Mouse (Mus musculus) left cerebral cortex, postnatal 36 days (tissue): ENCODE measurements around the gene Wnt10b. TPM values are rescaled to one million over a fixed set of nuclear protein-coding genes. Genes with fewer than 3 reads are reported as not detected.
"Not testable (repeated sequence)": the region's sequence is repeated elsewhere in the genome, so short reads cannot be mapped to it uniquely, and the experiment has no call there.

Source experiments
- DNase-seq, 2 experiments: peaks; one replicate each; pipeline ENCODE4 v3.0.0; 2021 to 2022; ENCODE audit warnings: low spot score in 2 of 2, mixed read lengths in 1 of 2
- intact Hi-C: fragments of 180-260 bp; cut with DNase I; formaldehyde crosslinking; loops from one replicate; pipeline ENCODE4 v1.15.1; 2025
- total RNA-seq, 2 experiments: library from RNA; stranded (reverse); gene quantifications; 2 replicates each; pipeline ENCODE4 v1.2.3; 2021

Gene Wnt10b
- total RNA-seq, 2 experiments from 2014 or later, result 0.59 to 1.1 TPM

DNA sequence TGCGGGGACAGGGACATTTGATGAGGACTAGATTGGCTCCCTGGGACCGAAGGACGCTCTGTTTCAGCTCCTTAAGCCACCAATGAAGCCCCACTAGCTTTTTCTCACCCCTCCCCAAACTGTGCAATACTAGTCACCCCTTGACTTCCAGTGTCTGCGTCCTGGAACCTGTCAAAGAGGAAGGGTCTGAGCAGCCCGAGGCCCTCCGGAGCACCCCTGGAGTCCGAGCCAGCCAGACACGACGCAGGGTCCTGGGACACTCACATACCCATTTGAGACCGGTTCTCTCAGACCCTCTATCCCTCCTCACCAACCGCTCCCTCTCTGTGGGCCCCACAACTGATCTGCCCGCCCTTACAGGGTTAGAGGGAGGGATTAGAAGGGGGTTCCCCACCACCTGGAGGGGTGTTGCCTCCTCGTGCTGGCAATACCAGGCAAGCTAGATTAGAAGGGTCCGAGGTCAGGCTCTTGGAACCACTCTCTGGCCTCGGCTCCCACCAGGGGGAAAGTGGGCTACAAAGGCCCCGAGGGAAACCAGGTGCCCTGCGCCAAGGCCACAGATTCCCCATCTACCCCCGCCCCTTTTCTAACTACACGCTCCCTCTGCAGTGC lies 839 bp downstream of the Wnt10b start:
- no peak for DNase-seq
- intact Hi-C loops, result no loop called here

DNA sequence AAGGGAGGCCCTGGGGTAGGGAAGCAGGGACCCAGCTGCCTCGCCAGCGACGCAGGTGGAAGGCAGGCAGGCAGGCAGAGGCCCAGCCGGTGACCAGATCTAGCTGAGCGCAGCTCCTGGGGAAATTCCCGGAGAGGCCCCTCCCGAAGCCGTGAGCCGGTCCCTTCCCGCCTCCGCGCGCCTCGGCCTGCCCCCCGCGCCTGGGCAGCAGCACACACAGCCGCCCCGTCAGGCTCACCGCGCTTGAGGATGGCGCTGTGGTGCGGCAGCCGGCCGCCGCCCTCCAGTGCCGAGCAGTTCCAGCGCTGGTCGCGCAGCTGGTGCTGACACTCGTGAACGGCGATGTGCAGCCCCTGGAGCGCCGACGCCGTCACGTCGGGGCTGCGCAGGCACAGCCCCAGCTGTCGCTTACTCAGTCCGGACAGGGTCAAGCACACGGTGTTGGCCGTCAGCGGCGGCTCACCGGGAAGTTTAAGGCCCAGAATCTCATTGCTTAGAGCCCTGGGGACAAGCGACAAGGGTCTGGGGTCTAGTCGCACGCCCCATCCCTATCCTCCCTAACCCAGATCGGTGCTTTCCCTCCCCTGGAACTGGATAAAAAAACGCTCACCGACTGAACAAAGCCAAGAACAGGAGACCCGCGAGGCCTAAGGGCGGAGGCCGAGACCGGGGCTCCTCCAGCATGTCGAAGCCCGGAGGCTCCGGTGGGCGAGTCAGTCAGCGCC lies 1.5 kb downstream of the Wnt10b start:
- intact Hi-C loops, result no loop called here
- DNase-seq, result no peak

DNA sequence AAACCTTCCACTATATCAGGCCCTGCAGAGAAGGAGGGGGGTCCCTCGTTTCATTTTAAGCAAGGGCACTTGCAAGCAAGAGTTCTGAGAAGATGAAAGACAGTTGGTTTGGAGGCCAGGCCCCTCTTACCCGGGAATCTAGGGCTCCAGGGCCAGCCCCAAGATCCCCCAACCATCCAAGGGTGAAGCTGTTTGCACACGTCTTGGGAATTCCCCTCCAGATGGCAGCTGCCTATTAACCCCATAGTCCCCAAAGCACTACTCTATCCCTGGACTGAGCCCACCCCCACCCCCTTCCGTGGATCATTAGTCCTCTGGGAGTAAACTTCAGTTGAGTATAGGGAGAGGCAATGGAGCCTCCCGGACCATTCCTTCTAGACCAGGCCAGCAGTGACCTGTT lies 2.4 kb downstream of the Wnt10b start:
- no peak for DNase-seq
- intact Hi-C loops, result no loop called here

DNA sequence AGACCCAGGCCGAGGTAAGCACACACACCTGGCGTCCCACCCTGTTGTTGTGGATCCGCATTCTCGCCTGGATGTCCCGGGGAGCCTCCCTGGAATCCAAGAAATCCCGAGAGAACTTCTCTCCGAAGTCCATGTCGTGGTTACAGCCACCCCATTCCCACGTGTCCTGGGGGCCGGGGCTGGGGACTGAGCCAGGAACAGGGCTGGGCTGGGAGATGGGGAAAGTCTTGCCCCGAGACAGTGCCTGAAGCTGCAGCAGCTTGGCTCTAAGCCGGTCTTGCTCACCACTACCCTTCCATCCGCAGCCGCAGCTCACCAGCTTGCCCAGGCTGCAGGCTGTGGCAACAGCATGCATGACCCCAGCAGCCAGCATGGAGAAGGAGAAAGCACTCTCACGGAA lies 3.9 kb downstream of the Wnt10b start:
- intact Hi-C loops, result no loop called here
- no peak for DNase-seq

DNA sequence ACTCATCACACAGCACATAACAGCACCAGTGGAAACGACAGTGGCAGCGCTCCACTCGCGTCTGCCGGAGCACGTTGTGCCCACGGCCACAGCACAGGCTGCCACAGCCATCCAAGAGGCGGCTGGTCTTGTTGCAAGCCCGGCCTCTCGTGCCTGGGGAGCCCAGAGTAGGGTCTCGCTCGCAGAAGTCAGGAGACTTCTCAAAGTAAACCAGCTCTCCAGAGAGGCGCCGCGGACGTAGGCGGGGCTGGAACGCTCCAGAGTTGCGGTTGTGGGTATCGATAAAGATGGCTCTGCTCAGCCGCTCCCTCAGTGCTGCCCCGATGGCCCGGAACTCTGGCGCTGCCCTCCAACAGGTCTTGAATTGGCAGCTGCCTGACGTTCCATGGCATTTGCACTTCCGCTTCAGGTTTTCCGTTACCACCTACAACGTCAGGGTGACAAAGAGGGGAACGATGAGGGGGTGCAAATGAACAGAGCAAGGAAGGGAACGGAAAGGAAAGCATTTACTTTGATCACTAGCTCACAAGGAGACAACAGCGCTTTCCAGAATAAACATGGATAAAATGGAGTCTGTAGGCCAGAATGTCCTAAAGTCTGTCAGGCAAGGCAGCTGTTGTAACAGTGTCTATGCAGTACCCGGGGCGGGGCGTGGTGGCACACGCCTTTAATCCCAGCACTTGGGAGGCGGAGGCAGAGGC lies 5.3 kb downstream of the Wnt10b start:
- no peak for DNase-seq
- intact Hi-C loops, result no loop called here

DNA sequence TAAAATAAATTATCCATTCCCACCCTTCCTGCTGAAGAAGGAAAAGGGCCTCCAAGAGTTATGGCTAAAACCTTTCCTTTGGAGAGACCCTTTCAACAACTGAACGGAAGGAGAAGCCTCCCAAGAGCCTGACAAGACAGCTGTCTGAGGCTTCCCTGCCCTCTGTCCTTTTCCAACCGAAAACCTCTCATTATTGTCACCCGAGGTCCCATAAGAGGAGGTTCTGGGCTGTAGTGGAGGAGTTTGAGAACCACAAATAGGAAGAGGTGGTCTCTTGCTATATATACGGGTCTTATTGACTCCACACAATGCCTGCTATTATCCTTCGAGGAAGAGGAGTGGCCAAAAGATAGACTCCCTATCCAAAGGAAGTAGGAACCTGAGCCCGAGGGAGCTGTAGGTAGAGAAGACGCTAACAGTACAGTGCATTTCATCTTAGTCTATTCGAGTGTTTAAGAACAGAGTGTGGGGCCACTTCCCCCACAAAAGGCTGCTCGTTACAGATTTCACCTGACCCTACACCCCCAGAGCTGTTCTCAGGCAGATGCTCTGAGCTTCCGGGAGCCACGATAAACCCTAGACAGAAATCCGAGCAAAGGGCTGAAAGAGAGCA lies 6.0 kb downstream of the Wnt10b start:
- intact Hi-C loops, result no loop called here
- DNase-seq, result no peak

DNA sequence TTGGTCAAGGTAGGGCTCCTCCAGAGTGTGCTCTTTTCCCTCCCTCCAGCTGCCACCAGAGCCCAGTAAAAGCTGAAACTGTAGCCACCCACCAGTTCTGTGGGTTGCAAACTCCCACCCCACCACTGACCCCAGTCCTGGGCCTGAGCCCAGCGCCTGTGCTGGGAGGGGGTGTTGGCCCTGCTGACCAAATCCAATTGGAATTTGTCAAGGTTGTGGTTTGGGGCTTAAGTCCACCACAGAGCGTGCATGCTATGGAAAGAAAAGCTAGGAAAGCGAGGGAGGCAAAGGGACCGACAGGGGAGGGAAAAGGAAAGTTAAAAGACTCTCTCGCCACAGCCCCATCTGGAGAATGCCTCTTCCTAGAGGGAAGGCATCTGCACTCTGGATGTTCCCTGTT lies 9.7 kb downstream of the Wnt10b start:
- DNase-seq, result no peak
- intact Hi-C loops, result no loop called here

DNA sequence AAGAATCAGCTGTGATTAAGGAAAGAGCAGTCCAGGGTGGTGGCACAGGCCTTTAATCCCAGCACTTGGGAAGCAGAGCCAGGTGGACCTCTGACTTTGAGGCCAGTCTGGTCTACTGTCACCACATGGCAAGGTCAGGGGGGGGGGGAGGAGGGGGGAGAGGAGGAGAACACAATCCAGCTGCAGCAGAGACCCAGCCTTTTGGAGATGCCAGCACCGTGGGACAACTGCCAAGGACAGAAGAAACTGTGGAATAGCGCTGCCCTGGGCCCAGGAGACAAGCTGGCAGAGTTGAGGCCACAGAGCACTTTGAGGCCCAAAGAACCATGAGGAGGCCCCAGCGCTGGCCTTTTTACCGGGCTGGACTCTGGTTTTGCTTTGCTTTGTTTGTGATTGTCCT lies 12.0 kb downstream of the Wnt10b start:
- no peak for DNase-seq
- intact Hi-C loops, result no loop called here

DNA sequence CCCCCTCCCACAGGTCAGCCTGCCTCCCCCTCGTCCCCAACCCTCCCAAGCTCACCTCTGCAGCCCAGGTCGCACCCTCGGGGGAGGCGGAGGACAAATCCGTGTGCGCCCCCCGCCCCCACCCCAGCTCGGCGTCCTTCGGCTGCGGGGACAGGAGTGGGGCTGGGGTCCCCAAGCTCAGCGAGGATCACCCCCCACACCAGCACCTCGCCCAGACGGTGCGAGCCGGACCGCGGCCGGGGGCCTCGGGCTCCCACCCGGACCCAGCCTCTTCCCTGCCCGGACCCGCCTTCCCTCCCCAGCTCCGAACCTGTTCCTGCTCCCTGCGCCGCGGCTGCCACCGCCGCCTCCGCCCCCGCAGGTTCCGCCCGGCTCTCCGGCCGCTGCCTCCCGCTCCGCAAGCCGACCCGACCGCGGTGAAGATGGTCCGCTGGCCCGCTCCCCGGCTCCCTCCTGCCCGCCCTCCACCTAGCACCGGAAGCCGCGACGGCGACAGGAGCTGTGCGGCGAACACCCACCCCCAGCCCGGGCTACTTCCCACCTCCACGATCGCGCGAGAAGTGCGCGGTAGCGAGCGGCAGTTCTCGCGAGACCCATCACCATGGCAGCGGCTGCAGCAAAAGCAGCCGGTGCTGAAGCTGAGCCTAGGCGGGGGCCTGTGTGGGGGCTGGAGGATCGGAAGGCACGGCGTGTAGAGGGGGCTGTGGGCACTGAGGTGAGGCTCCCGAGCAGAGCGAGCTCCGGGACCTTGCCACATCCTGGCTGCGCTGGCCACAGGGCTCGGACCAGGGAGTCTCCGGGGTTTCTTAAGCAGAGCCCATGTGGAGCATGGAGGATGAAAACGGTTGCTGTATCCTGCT lies 15.1 kb downstream of the Wnt10b start, which contains the start of gene Arf3:
Gene Arf3 (minus strand): TSS at position 545 of the 860 bp plus-strand sequence.
- intact Hi-C loops, result loop anchor here (5.0 kb wide), 1 partner anchor 34 kb away; no protein-coding TSS in a partner anchor
- DNase-seq, result peak; percentile 97

DNA sequence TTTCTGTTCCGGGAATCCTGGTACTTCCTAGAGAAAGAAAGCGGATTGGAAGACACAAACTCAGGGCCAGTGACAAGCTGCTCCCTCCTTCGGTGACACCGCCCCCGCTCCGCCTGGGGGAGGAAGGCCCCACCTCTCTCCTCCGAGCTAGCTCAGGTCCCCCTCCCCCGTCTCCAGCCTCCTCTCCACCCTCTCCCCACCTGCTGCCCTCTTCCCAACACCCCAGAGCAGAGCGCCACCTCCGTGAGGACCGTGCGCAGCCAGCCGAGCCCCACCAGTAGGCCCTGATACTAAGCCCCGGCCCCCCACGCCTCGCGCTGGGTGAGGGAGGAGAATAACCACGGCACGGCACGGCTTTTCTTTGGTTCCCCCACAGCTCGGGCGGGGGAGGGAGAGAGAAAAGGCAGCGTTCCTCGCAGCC lies 15.7 kb downstream of the Wnt10b start:
- intact Hi-C loops, result loop anchor here (5.0 kb wide), 1 partner anchor 35 kb away; no protein-coding TSS in a partner anchor
- peak; percentile 74 to 79 for DNase-seq

DNA sequence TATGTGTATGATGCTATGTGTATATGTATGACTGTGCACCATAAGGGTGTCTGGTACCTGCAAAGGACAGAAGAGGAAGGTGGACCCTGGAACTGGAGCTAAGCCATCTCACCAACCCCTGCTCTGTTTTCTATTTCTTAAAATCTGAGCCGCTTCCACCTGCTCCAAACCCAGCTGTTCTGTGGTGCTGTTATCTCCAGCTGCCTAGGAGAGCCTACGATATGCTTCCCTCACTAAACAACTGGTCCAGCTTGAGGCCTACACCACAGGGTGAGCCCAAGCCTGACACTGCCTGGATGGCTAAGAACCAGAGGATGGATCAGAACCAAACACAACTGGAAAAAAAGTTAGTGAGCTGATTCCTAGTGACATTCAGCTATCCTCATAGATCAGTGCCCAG lies 23.8 kb downstream of the Wnt10b start:
- intact Hi-C loops, result no loop called here
- DNase-seq, result no peak

DNA sequence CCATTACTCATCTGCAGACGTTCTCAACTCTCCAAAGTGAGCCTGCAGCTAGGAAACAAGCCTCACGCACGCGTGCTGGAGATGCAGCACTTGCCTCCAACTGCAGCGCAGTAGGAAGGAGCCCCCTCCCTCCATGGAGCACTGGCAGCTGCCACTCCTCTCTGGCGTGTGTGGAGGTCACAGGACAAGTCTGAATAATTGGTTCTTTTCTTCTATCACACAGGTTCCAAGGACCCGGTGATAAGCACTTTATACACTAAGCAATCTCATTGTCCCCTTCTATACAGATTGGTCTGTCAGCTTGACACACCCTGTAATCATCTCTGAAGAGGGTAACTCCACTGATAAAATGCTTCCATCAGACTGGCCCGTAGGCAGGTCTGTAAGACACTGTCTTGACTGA lies 24.9 kb downstream of the Wnt10b start:
- intact Hi-C loops, result no loop called here
- no peak for DNase-seq

DNA sequence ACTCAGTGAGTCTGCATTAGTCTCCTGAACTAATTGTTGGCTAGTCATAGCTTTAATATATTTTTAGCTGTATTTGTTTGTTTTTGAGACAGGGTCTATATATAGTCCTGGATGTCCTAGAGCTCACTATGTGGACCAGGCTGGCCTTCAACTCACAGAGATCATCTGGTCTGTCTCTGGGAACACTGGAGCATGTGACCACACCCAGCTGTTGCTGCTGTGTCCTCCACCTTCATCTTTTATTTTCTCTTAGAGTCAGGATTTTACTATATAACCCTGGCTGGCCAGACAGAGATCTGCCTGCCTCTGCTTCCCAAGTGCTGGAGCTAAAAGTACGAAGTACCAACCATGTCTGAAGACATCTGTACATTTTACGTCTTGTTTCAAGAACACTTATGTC lies 28.9 kb downstream of the Wnt10b start:
- intact Hi-C loops, result no loop called here
- DNase-seq, result no peak

DNA sequence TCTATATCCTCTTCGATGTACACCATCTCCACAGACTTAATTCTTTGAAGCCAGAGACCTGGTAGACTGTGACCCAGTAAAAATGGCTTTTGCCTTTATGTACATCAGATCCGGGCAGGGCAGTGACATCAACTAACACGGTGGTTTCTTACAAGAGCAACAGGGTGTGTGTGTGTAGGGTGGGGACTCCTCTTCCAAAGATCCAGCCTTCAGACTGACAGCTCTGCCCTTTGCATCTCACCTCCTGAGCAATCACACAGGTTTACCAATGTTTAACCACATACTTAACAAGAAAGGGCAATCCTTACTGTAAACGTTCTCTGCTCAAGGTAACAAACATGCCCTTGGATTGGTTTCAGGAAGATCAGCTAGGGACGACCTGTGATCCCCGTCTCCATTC lies 30.7 kb downstream of the Wnt10b start:
- no peak for DNase-seq
- intact Hi-C loops, result no loop called here

DNA sequence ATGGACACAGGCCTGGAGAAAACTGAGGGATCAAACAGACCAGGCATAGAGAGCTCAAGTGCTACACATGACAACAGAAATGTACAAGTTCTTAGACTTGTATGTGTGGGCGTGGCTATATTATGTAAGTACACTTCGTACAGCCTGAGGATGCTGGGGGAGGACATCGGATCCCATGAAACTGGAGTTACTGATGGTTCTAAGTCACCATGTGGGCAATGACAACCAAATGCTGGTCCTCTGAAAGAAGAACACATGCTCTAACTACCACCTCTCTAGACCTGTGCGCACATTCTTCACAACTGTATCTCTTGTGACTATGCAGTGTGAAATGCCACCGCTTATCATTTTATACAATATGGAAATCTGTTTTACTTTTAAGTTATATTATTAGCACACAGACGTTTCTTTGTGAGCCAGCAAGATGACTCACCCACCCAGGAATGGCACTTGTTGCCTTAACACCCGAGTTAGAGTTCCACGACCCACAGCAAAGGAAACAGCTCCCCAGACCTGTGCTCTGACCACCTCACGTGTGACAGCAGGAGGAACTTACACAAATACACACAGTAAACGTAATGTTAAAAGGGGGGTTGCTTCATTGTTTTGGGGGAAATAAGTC lies 31.5 kb downstream of the Wnt10b start:
- peak in 1 of 2 experiments; percentile 30 for DNase-seq
- intact Hi-C loops, result no loop called here

DNA sequence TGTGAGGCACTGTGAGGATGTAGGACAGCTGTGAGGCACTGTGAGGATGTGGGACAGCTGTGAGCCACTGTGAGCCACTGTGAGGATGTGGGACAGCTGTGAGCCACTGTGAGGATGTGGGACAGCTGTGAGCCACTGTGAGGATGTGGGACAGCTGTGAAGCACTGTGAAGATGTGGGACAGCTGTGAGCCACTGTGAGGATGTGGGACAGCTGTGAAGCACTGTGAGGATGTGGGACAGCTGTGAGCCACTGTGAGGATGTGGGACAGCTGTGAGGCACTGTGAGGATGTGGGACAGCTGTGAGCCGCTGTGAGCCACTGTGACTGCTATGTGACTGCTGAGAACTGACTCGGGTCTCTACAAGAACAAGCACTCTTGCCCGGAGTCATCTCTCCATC lies 34.1 kb downstream of the Wnt10b start:
- intact Hi-C loops, DNase-seq: not testable (repeated sequence)

DNA sequence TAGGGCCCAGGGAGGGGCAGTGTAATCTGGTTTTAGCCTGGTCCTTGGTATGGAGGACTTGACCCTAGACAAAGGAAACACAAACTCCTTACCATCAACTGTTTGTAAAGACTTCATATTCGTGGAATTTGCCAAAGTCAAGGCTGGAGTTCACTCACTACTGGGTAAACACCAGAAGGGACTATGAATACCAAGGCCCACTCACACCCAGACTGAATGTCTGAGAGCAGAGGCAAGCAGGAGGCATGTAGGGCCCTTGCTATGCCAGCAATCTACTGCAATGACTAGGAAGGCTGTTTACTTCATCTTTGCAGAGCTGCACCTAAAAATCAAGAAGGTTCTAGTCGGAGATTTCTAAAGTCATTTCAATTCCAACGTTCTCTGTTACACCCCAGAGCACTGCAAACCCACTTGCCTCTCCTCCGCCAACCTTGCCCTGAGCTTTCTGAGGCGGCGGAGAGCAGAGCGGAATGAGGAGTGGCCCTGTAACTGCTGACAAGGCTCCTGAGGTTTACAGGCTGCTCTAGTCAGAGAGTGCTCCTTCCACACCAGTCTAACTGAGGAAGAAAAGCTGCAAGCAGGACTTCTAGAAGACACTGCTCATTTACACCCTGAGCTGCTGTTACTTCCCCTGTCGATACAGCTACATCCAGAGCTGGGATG lies 35.1 kb downstream of the Wnt10b start:
- intact Hi-C loops, result no loop called here
- no peak for DNase-seq

DNA sequence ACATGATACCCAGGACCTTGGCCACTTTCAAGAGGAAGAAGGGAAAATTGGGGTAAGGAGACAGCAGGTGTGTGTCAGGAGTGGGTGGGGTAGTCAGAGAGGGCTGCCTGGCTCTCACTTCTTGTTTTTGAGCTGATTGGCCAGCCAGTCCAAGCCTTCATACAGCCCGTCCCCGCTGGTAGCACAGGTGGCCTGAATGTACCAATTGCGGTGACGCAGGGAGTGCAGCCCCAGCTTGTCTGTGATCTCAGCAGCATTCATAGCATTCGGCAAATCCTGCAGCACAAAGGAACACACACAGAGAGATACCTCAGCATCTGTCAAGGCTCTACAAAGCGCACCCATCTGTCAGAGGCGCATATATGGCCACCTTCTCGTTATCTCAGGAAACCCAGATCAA lies 37.7 kb downstream of the Wnt10b start:
- intact Hi-C loops, result no loop called here
- DNase-seq, result no peak

DNA sequence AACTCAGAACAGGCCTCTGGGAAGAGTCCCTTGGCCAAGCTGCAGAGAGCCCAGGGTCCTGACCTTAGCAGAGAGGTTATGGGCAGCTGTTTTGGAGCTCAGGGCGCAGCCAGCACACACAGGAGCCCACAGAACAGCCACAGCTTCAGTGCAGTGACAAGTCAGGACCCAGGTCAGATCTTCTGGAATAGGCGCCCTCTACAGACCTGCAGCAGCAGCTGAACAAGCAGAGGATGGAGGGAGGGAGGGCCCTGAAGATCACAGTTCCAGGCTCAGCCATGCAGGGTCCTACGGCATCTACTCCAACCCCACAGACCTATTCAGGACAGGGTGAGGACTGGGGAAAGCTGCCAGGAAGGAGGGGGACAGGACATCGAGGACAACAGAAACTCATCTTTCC lies 39.2 kb downstream of the Wnt10b start:
- intact Hi-C loops, result no loop called here

More for the DNA sequence above, 39.2 kb downstream of the Wnt10b start:
- no peak for DNase-seq
